Mouse (Mus musculus) neural tube, embryonic 14.5 days (tissue): Measurements from ENCODE around the gene Aff3. TPM values are rescaled to one million over a fixed set of nuclear protein-coding genes. Genes with fewer than 3 reads are reported as not detected.

Source experiments
- ATAC-seq: fragments of 200-750 bp; cut with Nextera tagmentation; 2 replicates; pipeline ENCODE4 v1.8.0; 2017; ENCODE audit warnings: low read depth, mild to moderate bottlenecking, moderate TSS enrichment, moderate library complexity
- H3K27ac ChIP-seq: fragments of 300-500 bp; sonication (generic); 2 replicates; pipeline ENCODE4 v1.5.1; 2014; ENCODE audit warnings: low read depth, mild to moderate bottlenecking, control low read depth, low read length, moderate library complexity, mixed read lengths
- H3K27me3 ChIP-seq: fragments of 300-500 bp; sonication (generic); 2 replicates; pipeline ENCODE4 v1.6.1; 2014; ENCODE audit warnings: low read length; ENCODE audit not compliant: control insufficient read depth, insufficient read depth
- H3K36me3 ChIP-seq: fragments of 300-500 bp; sonication (generic); 2 replicates; pipeline ENCODE4 v1.6.1; 2014; ENCODE audit warnings: low read length, mixed read lengths; ENCODE audit not compliant: control insufficient read depth, insufficient read depth
- H3K4me1 ChIP-seq: fragments of 300-500 bp; sonication (generic); 2 replicates; pipeline ENCODE4 v1.6.1; 2014; ENCODE audit warnings: low read length; ENCODE audit not compliant: control insufficient read depth, insufficient read depth
- H3K4me2 ChIP-seq: fragments of 300-500 bp; sonication (generic); 2 replicates; pipeline ENCODE4 v1.6.1; 2014; ENCODE audit warnings: mild to moderate bottlenecking, low read depth, low read length, control low read depth
- H3K4me3 ChIP-seq: fragments of 300-500 bp; sonication (generic); 2 replicates; pipeline ENCODE4 v1.5.1; 2014; ENCODE audit warnings: low read depth, low read length, control low read depth, mixed read lengths
- H3K9ac ChIP-seq: fragments of 300-500 bp; sonication (generic); replicated peaks from 2 replicates; pipeline ENCODE4 v1.6.1; 2014; ENCODE audit warnings: low read depth, mild to moderate bottlenecking, control low read depth, low read length, mixed read lengths
- H3K9me3 ChIP-seq: fragments of 300-500 bp; sonication (generic); 2 replicates; pipeline ENCODE4 v1.6.1; 2016; ENCODE audit warnings: low read length; ENCODE audit not compliant: control insufficient read depth
- WGBS: fragments of 180-500 bp; shearing (Covaris S2); extraction: QIAGEN DNeasy Blood & Tissue Kit; methylation state at CpG from one replicate; pipeline ENCODE4 v1.1.7; 2014; 5-methylcytosine and 5-hydroxymethylcytosine counted together
- polyA plus RNA-seq: library from polyadenylated mRNA; unstranded; fragments of >200 nt; fragmentation: Nextera tagmentation; extraction: Ambion mirVana; gene quantifications from 2 replicates; pipeline ENCODE4 v1.2.1, GENCODE M21; 2014

Aff3 gene
- polyA plus RNA-seq, 1 experiment from 2014 or later: 26.6 TPM

GRCm38 (mm10) chr1:38487884-38488283 is 176.9 kb downstream of the Aff3 start:
- Histone ChIP-seq H3K4me2 (no peak overlapping the region), H3K36me3 (no peaks in the 10 kb centered on the region), H3K27ac (no peak overlapping the region), H3K27me3 (no peaks in the 10 kb centered on the region), H3K4me1 (peaks cover 4% of the 10 kb centered on the region; the same call in 1 of the 2 replicates), H3K4me3 (no peak overlapping the region), H3K9ac (no peak overlapping the region), H3K9me3 (no peaks in the 10 kb centered on the region)
- 93% methylated on average over 2 of the region's 2 CpGs for WGBS
- ATAC-seq: peak; percentile 24; the same call in 1 of the 2 replicates

DNA sequence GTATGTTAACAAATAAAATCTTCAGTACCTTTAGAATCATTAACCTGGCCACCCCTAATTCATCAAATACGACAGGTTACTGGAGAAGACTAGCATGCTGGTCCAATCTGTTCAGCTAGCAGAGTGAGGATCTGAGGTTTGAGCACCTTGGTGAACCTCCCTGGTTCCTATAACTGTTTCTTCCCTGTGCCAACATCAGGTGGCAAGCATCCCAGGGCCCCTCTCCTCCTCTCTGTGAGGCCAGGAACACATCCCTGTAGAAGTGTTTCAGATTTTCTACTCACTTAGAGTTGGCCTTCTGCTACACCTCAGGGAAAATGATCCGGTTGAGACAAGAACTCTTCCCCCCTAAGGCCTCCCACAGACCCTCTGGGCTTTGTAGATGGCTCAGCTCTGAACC is 181.6 kb downstream of the Aff3 start:
- Histone ChIP-seq H3K9me3 (no peaks in the 10 kb centered on the region), H3K4me1 (no peaks in the 10 kb centered on the region; the same call in 1 of the 2 replicates), H3K9ac (no peak overlapping the region), H3K27ac (no peak overlapping the region), H3K27me3 (no peaks in the 10 kb centered on the region), H3K36me3 (no peaks in the 10 kb centered on the region), H3K4me2 (no peak overlapping the region), H3K4me3 (no peak overlapping the region)
- ATAC-seq: no peak
- WGBS: 66% methylated on average over 2 of the region's 2 CpGs

- H3K9ac ChIP-seq: no peak overlapping the region
- no peak overlapping the region for H3K4me3 ChIP-seq
- no peaks in the 10 kb centered on the region for H3K27me3 ChIP-seq
- no peaks in the 10 kb centered on the region for H3K9me3 ChIP-seq
- no peak overlapping the region for H3K27ac ChIP-seq
- H3K36me3 ChIP-seq: no peaks in the 10 kb centered on the region
- WGBS: 79% methylated on average over 9 of the region's 9 CpGs
- no peak for ATAC-seq
- H3K4me1 ChIP-seq: peaks cover 3% of the 10 kb centered on the region; the same call in 1 of the 2 replicates
- no peak overlapping the region for H3K4me2 ChIP-seq
Measured at GRCm38 (mm10) chr1:38478246-38478743, 186.5 kb downstream of the Aff3 start.

DNA sequence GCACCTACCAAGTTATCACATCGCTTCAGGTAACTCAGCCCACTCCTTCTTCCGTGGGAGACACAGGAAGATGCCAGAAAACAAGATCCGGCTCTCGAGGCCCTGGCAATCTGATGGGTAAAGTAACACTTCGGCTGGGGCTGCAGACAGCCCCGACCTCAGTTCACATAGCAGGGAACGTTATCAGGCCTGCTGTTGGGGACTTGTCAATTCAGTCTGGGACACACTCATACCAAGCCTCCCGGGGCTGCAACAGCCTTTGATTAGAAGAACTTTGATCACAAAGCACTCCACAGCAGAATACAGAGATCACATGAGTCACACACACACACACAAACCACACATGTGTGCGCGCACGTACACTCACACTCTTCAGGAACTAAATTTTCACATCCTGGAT is 193.9 kb downstream of the Aff3 start:
- no peak overlapping the region for H3K9ac ChIP-seq
- H3K27me3 ChIP-seq: no peaks in the 10 kb centered on the region
- H3K27ac ChIP-seq: no peak overlapping the region
- H3K4me1 ChIP-seq: peaks cover 4% of the 10 kb centered on the region; the same call in 1 of the 2 replicates
- H3K36me3 ChIP-seq: no peaks in the 10 kb centered on the region
- no peak overlapping the region for H3K4me3 ChIP-seq
- no peak overlapping the region for H3K4me2 ChIP-seq
- no peak for ATAC-seq
- WGBS: 80% methylated on average over 11 of the region's 11 CpGs
- no peaks in the 10 kb centered on the region for H3K9me3 ChIP-seq

DNA sequence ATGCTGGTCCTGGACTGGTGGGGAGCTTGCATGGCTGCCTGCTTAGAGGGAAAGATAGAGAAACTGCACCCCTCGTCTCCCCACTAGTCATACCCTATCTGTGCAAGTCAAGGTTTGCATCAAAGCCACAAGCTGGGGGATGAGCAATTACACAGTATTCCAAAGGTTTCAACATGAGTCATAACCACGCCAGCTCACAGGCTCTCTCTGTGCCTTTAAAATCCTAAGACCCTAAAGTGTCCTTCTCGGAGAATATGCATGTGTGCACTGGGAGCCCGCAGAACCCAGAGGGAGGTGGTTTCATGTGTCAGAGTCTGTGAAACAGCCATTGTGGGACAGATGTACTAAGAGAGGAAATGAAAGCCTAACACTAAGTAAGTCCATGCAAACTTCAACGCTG is 194.6 kb downstream of the Aff3 start:
- H3K4me3 ChIP-seq: no peak overlapping the region
- ATAC-seq: no peak
- 72% methylated on average over 5 of the region's 5 CpGs for WGBS

DNA sequence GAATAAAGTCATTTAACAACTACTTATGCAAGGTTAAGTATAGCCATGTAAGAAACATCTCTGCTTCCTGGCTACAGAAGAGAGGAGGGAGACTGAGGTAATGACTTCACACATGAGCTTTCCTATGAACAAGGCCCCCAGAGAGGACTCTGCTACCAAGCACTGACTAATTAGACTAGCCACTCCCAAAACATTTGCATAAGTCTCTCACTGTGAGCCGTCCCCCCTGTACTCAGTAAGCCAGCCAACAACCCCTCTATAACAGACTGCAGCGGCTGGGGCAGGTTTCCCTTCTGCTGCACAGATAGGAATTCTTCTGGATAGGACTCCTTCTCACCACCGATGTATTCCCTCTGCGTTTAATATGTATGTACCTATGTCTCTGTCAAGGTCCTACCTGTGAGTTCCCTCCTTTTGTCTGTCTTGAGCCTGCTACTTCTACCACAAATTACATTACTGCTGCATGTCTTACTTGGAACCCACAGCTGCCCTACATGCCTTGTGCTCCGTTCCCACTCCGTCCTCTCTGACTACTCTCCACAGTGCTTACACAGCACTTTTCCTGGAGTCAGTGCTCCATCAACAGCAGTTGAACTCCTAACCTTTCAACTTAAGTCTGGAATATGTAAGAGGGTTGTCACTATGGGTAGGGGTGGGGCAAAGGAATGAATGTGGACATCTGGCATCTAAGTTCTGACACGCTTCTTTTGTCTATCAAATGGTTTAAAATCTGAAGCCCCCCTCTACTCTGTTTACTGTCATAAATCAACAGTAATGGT is 197.3 kb downstream of the Aff3 start:
- 39% methylated on average over 7 of the region's 7 CpGs for WGBS
- peak; percentile 46; the same call in 1 of the 2 replicates for ATAC-seq

More for the DNA sequence above, 194.6 kb downstream of the Aff3 start:
- no peaks in the 10 kb centered on the region for H3K27me3 ChIP-seq
- no peak overlapping the region for H3K27ac ChIP-seq
- no peaks in the 10 kb centered on the region for H3K36me3 ChIP-seq
- H3K9me3 ChIP-seq: no peaks in the 10 kb centered on the region
- no peak overlapping the region for H3K4me2 ChIP-seq
- H3K4me1 ChIP-seq: peaks cover 4% of the 10 kb centered on the region; the same call in 1 of the 2 replicates
- H3K9ac ChIP-seq: no peak overlapping the region

DNA sequence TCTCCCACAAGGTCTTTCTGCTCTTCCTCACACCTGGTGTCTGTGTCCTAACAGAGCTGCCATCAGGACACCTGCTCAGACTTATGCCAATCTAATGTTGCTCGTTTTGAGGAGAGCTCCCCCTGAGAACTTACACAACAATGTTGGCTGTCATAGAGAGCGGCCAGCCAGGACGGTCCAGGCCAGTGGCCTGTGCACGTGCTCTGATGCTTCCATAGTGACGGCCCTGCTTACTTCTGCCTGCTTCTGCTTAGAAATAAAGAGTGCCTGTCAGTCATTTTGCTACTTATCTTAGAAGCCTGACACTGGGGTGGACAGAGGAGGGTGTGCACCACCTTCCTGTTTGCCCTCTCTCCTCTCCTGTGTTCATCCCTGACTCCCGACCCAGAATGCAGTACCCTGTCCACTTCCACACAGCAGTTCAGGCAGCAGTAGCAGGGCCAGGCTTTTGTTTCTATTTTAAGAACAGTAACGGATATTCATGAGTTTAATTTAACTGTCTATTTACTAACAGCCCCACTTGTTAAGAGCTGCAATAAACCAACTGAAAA is 208.0 kb downstream of the Aff3 start:
- Histone ChIP-seq H3K9ac (no peak overlapping the region), H3K4me2 (no peak overlapping the region), H3K27ac (no peak overlapping the region), H3K36me3 (no peaks in the 10 kb centered on the region), H3K4me1 (peaks cover 10% of the 10 kb centered on the region), H3K4me3 (no peak overlapping the region), H3K27me3 (no peaks in the 10 kb centered on the region), H3K9me3 (no peaks in the 10 kb centered on the region)
- 55% methylated on average over 7 of the region's 7 CpGs for WGBS
- ATAC-seq: peak; percentile 36; the same call in 1 of the 2 replicates

More for the DNA sequence above, 197.3 kb downstream of the Aff3 start:
- H3K4me3 ChIP-seq: no peak overlapping the region
- no peak overlapping the region for H3K27ac ChIP-seq
- H3K4me2 ChIP-seq: no peak overlapping the region
- no peak overlapping the region for H3K9ac ChIP-seq
- H3K36me3 ChIP-seq: no peaks in the 10 kb centered on the region
- no peaks in the 10 kb centered on the region for H3K9me3 ChIP-seq
- peaks cover 4% of the 10 kb centered on the region; the same call in 1 of the 2 replicates for H3K4me1 ChIP-seq
- H3K27me3 ChIP-seq: no peaks in the 10 kb centered on the region

DNA sequence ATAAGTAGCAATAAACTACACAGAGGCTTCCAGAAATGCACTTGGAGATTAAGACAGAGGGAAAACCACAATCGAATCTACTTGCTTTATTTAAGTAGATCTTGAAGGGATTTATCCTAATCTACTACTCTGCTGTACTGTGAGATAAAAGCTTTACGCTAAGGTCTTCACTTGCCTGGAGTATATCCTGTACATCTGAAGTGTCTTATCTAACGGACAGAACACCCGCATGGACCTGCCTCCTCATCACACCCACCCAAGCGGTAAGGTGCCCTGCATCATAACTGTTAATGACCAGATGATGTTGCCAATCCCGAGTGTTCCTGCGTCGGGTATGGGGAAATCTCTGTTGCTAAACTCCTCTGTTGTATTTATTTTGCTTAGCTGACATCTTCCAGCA is 209.8 kb downstream of the Aff3 start:
- H3K27ac ChIP-seq: no peak overlapping the region
- WGBS: 91% methylated on average over 8 of the region's 8 CpGs
- no peak overlapping the region for H3K4me3 ChIP-seq
- no peak for ATAC-seq
- no peaks in the 10 kb centered on the region for H3K27me3 ChIP-seq
- H3K9ac ChIP-seq: no peak overlapping the region
- H3K4me2 ChIP-seq: no peak overlapping the region
- peaks cover 12% of the 10 kb centered on the region for H3K4me1 ChIP-seq
- no peaks in the 10 kb centered on the region for H3K9me3 ChIP-seq
- H3K36me3 ChIP-seq: no peaks in the 10 kb centered on the region

DNA sequence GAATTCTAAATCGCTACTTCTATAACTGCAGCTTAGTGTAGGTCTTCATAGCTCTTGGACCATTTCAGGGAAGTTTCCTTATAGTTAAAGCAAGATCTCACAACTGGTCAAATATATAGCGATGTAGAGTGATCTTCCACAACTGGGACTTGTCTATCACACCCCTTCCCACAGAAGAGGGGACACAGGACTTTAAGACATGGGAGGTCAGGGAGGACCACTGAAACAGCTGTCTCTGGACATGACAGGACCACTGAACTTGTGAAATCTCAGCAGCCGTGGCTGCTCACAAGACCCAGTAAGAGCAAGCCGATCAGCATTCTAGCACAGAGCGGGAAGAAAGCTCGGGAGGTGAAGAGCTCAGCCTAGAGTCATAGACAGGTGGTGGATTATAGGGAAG is 213.4 kb downstream of the Aff3 start:
- Histone ChIP-seq H3K36me3 (no peaks in the 10 kb centered on the region), H3K9me3 (no peaks in the 10 kb centered on the region), H3K9ac (no peak overlapping the region), H3K4me2 (no peak overlapping the region), H3K27ac (no peak overlapping the region), H3K4me3 (no peak overlapping the region), H3K4me1 (peaks cover 7% of the 10 kb centered on the region; the same call in 1 of the 2 replicates), H3K27me3 (no peaks in the 10 kb centered on the region)
- WGBS: 96% methylated on average over 6 of the region's 6 CpGs
- no peak for ATAC-seq
